Mouse (Mus musculus) liver, embryonic 16.5 days (tissue): ENCODE measurements around the gene 1700018B08Rik. TPM values are rescaled to one million over a fixed set of nuclear protein-coding genes. Genes with fewer than 3 reads are reported as not detected.
A peak's percentile ranks its signal among the peaks of the same experiment; 100 is the strongest.

Source experiments
- ATAC-seq: fragments of 200-750 bp; cut with Nextera tagmentation; 2 replicates; pipeline ENCODE4 v1.8.0; 2017; ENCODE audit warnings: low read depth, mild to moderate bottlenecking, moderate number of reproducible peaks, moderate library complexity
- H3K27ac ChIP-seq: fragments of 300-500 bp; sonication (generic); 2 replicates; pipeline ENCODE4 v1.5.1; 2014; ENCODE audit warnings: mild to moderate bottlenecking, low read length
- H3K27me3 ChIP-seq: fragments of 300-500 bp; sonication (generic); 2 replicates; pipeline ENCODE4 v1.6.1; 2014; ENCODE audit warnings: low read depth, low read length, mixed read lengths; ENCODE audit not compliant: control insufficient read depth, insufficient read depth
- H3K36me3 ChIP-seq: fragments of 300-500 bp; sonication (generic); 2 replicates; pipeline ENCODE4 v1.6.1; 2014; ENCODE audit warnings: mild to moderate bottlenecking; ENCODE audit not compliant: control insufficient read depth, insufficient read depth
- H3K4me1 ChIP-seq: fragments of 300-500 bp; sonication (generic); 2 replicates; pipeline ENCODE4 v1.6.1; 2014; ENCODE audit warnings: low read depth, low read length, mixed read lengths; ENCODE audit not compliant: control insufficient read depth
- H3K4me2 ChIP-seq: fragments of 300-500 bp; sonication (generic); 2 replicates; pipeline ENCODE4 v1.6.1; 2014; ENCODE audit warnings: low read depth, low read length, mixed read lengths
- H3K4me3 ChIP-seq: fragments of 300-500 bp; sonication (generic); 2 replicates; pipeline ENCODE4 v1.5.1; 2014; ENCODE audit warnings: low read depth, mild to moderate bottlenecking, low read length
- H3K9ac ChIP-seq: fragments of 300-500 bp; sonication (generic); 2 replicates; pipeline ENCODE4 v1.6.1; 2014; ENCODE audit warnings: low read depth, low read length
- H3K9me3 ChIP-seq: fragments of 300-500 bp; sonication (generic); replicated peaks from 2 replicates; pipeline ENCODE4 v1.6.1; 2016; ENCODE audit warnings: low read length; ENCODE audit not compliant: control insufficient read depth
- WGBS: fragments of 180-500 bp; shearing (Covaris S2); extraction: QIAGEN DNeasy Blood & Tissue Kit; methylation state at CpG from one replicate; pipeline ENCODE4 v1.1.7; 2014; ENCODE audit not compliant: insufficient replicate concordance; 5-methylcytosine and 5-hydroxymethylcytosine counted together
- polyA plus RNA-seq: library from polyadenylated mRNA; unstranded; fragments of >200 nt; fragmentation: Nextera tagmentation; extraction: Ambion mirVana; gene quantifications from 2 replicates; pipeline ENCODE4 v1.2.1, GENCODE M21; 2015

Gene 1700018B08Rik
- polyA plus RNA-seq, 1 experiment from 2014 or later = not detected

DNA sequence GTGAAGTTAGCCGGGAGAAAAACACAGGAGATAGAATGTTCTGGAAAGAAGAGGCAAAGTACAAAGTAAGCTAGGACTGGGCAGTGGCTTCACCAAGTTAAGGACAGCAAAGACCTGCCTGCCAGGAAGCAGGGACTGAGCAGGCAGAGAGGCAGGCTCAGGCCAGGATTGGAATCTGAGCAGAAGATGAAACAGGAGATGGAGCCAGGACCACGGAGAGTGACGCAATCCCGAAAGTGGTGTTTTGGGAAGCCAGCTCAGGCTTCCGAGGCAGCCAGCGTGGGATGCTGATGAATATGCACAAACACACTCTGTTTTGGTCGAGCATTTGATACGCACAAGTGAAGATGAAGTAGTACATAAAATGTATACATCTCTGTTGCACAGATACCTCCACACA lies 39.5 kb upstream of the 1700018B08Rik start:
- no peak for ATAC-seq
- H3K27ac ChIP-seq = no peak overlapping the region
- no peak overlapping the region for H3K9ac ChIP-seq
- H3K4me1 ChIP-seq = peaks cover 54% of the 10 kb centered on the region
- no peaks in the 10 kb centered on the region for H3K9me3 ChIP-seq
- no peak overlapping the region for H3K4me3 ChIP-seq
- H3K27me3 ChIP-seq = no peaks in the 10 kb centered on the region
- no peak overlapping the region for H3K4me2 ChIP-seq
- H3K36me3 ChIP-seq = no peaks in the 10 kb centered on the region
- 45% methylated on average over 8 of the region's 8 CpGs for WGBS

DNA sequence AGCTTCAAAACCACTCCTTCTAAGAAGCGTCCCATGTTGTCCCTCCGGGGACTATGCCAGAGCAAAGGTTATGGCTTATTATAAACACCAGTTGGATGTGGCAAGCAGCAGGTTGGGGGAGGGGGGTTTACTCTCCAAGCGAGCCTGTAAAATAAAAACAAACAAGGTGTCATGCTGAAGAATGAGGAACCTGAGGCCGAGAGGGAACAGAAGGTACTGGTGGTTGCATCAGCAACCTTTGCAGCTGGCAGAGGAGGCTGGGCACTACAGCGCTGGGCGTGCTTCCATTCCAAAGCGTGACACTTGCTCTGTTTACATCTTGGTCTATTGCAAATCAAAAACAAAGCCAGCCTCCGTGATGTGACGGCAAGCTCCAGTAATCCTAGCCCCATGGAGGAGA lies 36.3 kb upstream of the 1700018B08Rik start:
- Histone ChIP-seq H3K9me3 (no peaks in the 10 kb centered on the region), H3K27ac (peak overlapping the region; percentile 81), H3K4me2 (peak overlapping the region; percentile 36; the same call in 1 of the 2 replicates), H3K9ac (no peak overlapping the region), H3K4me3 (no peak overlapping the region), H3K27me3 (no peaks in the 10 kb centered on the region), H3K4me1 (peaks cover 44% of the 10 kb centered on the region), H3K36me3 (no peaks in the 10 kb centered on the region)
- no peak for ATAC-seq
- WGBS = 35% methylated on average over 9 of the region's 9 CpGs

DNA sequence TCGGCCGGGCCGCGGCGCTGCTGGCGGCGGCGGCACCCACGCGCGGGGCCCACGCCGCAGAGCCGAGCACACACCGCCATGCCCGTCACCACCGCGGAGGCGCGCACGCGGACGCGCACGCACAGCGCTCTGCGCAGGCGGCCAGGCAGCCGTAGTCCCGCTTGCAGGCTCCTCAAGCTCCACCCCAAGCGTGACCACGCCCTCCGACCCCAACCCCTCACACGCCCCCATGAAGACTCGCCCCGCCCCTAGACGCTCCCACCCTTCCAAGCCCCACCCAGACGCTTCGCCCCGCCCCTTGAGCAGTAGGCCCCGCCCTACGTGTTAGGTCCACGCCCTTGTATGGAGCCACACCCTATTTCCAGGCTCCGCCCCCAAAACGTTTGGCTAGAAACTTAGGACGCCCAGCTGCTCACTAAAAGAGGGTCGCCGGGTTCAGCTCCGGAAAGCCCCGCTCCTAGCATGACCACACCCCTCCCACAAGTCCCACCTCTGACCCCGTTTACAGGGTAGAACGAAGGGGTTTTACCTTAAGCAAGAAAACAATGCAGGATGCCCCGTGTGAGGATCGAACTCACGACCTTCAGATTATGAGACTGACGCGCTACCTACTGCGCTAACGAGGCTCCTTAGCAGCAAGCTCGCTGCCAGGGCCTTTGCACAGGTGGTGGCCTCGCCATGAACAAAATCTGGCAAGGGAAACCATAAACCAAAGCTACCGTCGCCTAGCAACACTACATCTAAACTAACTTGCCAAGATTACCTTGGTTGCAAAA lies 34.7 kb upstream of the 1700018B08Rik start, which contains the start of gene Fbxo31:
Gene Fbxo31 (minus strand): TSS at position 131 of the 776 bp plus-strand sequence.
- Histone ChIP-seq H3K9ac (peak within 1 kb of the TSS; percentile 83), H3K4me1 (peaks cover 39% of the 10 kb centered on the region), H3K27ac (peak within 1 kb of the TSS; percentile 81), H3K27me3 (no peaks in the 10 kb centered on the region), H3K4me3 (peak within 1 kb of the TSS; percentile 87), H3K9me3 (no peaks in the 10 kb centered on the region), H3K4me2 (peak within 1 kb of the TSS; percentile 99), H3K36me3 (no peaks in the 10 kb centered on the region)
- 1% methylated on average over 63 of the region's 63 CpGs for WGBS
- ATAC-seq = peak; percentile 86

DNA sequence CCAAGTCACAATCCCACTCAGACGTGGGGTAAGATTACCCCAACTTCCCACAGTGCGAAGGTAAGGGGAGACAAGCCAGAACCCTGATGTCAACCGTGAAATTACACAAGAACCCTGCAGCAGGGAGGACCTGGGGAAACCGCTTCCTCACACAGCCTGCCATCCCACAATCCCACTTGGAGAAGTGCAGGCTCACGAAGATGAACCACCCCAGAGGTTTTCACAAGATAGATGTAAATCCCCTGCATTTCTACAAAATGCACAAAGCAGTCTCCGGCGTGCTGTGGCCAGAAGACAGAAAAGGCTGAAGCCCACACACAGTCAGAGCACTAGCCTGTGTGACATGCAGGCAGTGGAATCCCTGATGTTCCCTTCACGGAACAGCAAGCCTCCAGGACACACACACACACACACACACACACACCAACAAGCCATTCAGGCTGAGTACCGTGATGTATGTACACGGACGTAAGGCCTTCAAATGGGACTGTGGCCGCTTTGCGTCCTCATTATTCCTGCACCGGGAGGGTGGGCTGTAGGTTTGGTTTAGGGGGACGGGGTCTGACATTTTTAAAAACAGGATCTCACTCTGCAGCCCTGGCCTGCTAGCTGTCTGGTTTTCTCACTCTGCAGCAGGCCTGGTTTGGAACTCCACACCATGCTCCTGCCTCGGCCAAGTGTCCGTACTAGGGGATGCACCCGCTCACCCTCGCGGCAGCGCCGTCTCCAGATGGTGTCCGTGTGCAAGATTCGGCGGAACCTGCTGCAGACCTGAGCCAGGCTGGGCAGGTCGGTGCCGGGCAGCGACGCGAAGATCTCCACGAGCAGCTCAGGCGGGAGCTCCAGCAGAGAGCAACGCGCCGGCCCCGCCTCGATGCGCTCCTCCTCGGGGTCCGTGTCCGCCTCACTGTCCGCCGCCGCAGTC lies 33.9 kb upstream of the 1700018B08Rik start:
- Histone ChIP-seq H3K4me2 (peak overlapping the region; percentile 99), H3K4me1 (peaks cover 48% of the 10 kb centered on the region), H3K4me3 (peak overlapping the region; percentile 87), H3K9me3 (no peaks in the 10 kb centered on the region), H3K27me3 (no peaks in the 10 kb centered on the region), H3K9ac (peak overlapping the region; percentile 83), H3K27ac (peak overlapping the region; percentile 61), H3K36me3 (no peaks in the 10 kb centered on the region)
- WGBS = 2% methylated on average over 44 of the region's 44 CpGs
- ATAC-seq = no peak

DNA sequence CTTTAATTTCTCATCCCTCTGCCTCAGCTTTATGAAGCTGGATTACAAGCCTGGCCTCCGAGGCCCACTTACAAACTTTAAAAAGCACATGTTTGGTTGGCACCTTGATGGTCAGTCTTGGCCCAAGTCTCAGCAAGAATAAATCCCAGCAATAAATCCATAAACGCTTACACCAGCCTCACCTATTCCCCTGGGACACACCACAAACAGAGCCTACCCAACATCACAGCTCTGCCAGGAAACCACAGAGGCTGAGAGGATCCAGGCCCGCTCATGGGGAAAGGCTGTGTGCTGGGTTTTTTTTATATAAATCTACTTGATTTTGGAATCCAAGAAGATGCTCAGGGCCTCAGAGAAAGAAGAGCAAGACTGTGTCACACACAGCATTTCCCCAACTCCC lies 31.5 kb upstream of the 1700018B08Rik start:
- H3K27me3 ChIP-seq = no peaks in the 10 kb centered on the region
- no peaks in the 10 kb centered on the region for H3K36me3 ChIP-seq
- no peak overlapping the region for H3K9ac ChIP-seq
- peaks cover 55% of the 10 kb centered on the region for H3K4me1 ChIP-seq
- no peak overlapping the region for H3K27ac ChIP-seq
- no peak overlapping the region for H3K4me2 ChIP-seq
- 66% methylated on average over 3 of the region's 3 CpGs for WGBS
- no peak for ATAC-seq
- no peaks in the 10 kb centered on the region for H3K9me3 ChIP-seq
- H3K4me3 ChIP-seq = no peak overlapping the region

DNA sequence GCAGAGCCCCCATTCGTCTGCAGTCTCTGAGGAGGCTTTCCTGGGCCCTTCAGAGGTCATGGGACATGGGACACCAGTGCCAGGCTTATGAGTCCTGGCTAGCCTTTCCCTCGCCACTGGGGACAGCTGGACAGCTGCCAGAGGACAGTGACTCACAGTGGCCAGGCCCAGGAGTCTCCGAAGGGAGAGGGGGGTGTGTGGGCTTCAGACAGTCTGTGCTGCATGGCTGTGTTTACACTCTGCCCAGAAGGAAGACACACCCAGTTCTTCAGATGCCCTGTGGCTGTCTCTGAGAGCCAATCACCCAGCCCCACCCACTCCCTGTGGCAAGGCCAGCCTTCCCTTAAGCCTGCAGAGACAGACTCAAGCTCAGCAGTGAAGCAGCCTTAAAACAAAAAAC lies 29.2 kb upstream of the 1700018B08Rik start:
- Histone ChIP-seq H3K4me1 (peaks cover 33% of the 10 kb centered on the region), H3K27me3 (no peaks in the 10 kb centered on the region), H3K36me3 (no peaks in the 10 kb centered on the region), H3K4me3 (no peak overlapping the region), H3K4me2 (no peak overlapping the region), H3K27ac (no peak overlapping the region), H3K9ac (no peak overlapping the region), H3K9me3 (no peaks in the 10 kb centered on the region)
- ATAC-seq = peak; percentile 66
- 46% methylated on average over 3 of the region's 3 CpGs for WGBS

DNA sequence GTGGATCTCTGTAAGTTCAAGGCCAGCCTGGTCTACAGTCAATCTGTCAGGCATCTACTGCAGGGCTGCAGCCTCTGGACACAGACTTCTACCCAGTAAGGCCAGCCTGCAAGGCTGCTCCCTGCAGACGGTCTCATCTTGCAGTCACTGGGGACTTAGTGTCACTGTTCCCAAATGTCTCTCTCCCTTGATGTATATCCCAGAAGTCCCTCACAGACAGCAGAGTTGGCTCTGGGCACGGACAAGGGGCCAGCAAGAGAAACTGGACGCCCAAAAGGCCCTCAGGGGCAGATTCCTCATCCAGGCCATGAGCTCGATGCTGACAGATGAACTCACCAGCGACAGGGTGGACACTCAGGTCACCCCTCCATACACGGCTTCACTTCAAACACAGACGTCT lies 28.0 kb upstream of the 1700018B08Rik start:
- 76% methylated on average over 7 of the region's 7 CpGs for WGBS
- Histone ChIP-seq H3K9me3 (no peaks in the 10 kb centered on the region), H3K9ac (no peak overlapping the region), H3K4me2 (no peak overlapping the region), H3K27ac (no peak overlapping the region), H3K4me1 (peaks cover 23% of the 10 kb centered on the region), H3K4me3 (no peak overlapping the region), H3K36me3 (no peaks in the 10 kb centered on the region), H3K27me3 (no peaks in the 10 kb centered on the region)
- ATAC-seq = no peak

DNA sequence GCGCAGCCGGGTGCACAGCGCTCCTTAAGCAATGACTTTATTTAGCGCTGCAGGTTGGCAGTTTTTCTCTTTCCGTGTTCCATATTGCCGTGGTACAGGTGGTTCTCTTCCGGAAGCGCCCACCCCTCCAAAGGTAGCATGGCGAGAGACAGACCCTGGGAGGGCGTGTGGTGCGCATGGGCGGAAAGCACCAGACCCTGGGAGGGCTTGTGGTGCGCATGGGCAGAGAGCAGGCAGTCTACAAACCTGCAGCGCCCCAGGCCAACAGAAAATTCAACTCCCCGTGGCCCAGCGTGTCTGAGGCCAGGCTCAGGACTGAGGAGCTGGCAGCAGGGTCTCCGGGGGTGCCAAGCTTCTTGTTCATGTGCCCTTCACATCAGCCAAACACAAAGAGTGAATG lies 26.7 kb upstream of the 1700018B08Rik start:
- Histone ChIP-seq H3K9ac (no peak overlapping the region), H3K9me3 (no peaks in the 10 kb centered on the region), H3K4me3 (peak overlapping the region; percentile 39), H3K27me3 (no peaks in the 10 kb centered on the region), H3K36me3 (no peaks in the 10 kb centered on the region), H3K27ac (peak overlapping the region; percentile 24), H3K4me2 (peak overlapping the region; percentile 53), H3K4me1 (peaks cover 17% of the 10 kb centered on the region)
- 60% methylated on average over 17 of the region's 17 CpGs for WGBS
- ATAC-seq = no peak
